Mouse (Mus musculus) heart, adult 10 weeks (tissue): Measurements from ENCODE around the gene Cmip. TPM values are rescaled to one million over a fixed set of nuclear protein-coding genes. Genes with fewer than 3 reads are reported as not detected.

ENCODE experiments used
- polyA plus RNA-seq: library from polyadenylated mRNA; stranded (reverse); fragments of 350-450 nt; fragmentation: Illumina TruSeq; extraction: RNeasy Lipid Tissue Mini Kit (QIAGEN cat#74804); gene quantifications from one replicate; pipeline ENCODE4 v1.2.3, GENCODE M21; 2014; ENCODE audit warnings: low read depth, low replicate concordance

The Cmip gene
- polyA plus RNA-seq: 10.9 TPM

DNA sequence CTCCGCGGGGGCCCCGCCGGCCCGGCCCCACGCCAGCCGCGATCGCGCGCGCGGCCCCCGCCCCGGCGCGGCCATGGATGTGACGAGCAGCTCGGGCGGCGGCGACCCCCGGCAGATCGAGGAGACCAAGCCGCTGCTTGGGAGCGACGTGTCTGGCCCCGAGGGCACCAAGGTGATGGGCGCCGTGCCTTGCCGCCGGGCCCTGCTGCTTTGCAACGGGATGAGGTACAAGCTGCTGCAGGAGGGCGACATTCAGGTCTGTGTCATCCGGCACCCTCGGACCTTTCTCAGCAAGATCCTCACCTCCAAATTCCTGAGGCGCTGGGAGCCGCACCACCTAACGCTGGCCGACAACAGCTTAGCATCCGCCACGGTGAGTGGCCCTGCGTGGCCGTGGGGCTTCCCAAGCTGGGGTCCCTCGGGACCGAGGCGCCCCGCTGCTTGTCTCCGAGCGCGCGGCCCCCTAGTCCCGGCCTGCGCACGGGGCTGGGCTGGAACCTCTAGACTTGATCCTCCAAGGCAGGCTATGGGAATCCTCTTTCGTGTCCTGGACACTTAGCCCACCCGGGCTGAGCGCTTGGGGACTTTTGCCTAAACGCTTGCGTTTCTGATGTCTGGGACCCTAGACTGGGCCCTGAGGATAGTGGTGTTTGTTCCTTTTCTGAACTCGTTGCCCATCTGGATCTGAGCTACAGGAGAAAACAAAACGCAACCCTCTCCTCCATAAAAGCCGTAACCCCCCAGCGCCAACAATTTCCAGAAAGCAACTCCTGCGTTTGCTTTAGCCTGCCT, at the start of gene Cmip:
TSS of gene Cmip (plus strand) at position 36 of the 792 bp plus-strand sequence.

DNA sequence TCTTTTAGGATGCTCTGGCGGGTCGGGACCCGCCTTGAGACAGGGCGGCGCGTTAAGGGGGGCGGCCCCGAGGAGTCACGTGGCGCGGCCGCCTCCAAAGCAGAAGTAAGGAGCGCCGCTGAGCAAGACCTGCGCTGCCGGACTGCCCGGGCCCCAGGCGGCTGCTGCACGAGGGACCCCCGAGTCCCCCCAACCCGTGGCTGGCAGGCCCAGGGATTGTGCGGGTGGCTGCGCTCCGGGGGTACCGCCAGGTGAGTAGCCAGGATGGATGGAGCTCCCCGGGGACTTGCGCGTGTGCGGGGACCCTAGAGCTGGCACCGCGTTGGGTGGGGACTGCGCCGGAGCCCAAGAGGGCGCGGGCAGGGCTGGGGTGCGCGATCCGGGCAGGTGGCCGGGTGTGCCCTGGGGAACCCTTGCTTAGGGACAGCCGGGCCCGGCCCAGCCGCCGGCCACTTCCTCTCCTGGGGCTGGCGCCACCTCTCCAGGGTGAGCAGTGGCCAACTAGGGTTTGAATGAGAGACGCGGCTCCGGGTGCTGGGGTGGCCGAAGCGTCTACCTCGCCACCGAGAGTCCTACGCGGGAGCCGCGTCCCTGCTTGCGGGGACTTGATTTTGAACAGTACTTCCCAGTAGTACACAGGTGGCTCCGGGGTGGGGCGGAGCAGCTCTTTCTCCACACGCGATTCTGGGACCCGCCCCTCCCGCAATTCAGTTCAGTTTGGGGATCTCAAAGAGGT, 241.5 kb downstream of the Cmip start, which contains the start of gene Plcg2:
TSS of gene Plcg2 (plus strand) at position 113 of the 736 bp plus-strand sequence.

Other genes with a start within 250 kb of the Cmip start
- gene Pkd1l2, start 174.6 kb upstream of the Cmip start, polyA plus RNA-seq: not detected
- gene Bco1, start 161.2 kb upstream of the Cmip start, polyA plus RNA-seq: not detected
- 2.6 TPM for gene Gan, start 98.9 kb upstream of the Cmip start, polyA plus RNA-seq
- gene Plcg2, start 241.2 kb downstream of the Cmip start, polyA plus RNA-seq: 3.4 TPM